ENCODE assay signal across 1 mouse cellular context in the genomic region with DNA sequence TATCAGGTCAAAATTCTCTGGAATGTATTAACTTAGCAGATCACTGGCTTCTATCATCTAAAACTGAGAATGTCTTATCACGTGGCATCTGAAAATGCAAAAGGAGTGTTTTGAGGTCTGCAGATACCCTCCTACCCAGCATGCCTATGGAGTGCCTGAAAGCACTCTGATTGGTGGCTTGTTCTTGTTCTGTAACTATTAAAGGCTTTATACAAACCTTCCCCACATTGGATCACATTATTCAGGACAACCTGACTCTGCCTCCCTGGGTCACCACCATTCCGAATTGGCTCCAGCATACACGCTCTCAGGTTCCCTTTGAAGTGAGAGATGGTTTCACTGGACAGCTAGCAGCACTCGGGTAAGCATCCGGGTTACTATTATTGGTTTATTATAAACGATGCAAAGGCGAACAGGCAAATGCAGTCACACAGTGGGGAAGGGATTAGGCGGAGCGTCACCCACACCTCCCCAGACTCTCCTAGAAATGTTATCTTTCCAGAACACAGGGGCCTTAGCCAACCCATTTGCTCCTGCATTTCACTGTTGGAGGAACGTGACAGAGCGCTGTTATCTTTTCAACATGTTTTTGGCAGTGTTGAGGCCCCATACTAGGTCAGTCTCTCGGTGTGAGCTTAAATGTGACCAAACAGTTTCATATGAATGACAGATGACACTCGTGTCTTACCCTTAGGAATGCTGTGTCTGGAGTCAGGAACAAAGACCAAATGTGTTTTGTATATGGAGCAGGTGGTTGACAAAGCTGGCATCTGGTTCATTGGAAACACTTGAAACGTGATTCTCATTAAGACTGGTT.
TF ChIP-seq lines count a peak whose summit lies in the region.

No protein-coding gene starts in this region.

TF ChIP-seq in MEL, 35 proteins besides CTCF, POLR2A, EP300 and RAD21 (continued from another document):
- TF ChIP-seq MEF2A (IDR thresholded peaks at IDR 0.05; ENCODE audit: extremely low read depth, insufficient replicate concordance, low read depth, low read length, poor library complexity, severe bottlenecking) (no peak; the same call in 1 of the 2 replicates), TCF12 (IDR thresholded peaks at IDR 0.05; ENCODE audit: low read depth, low read length) (peak; percentile 94), MXI1 (IDR thresholded peaks at IDR 0.05; ENCODE audit: low read depth, low read length) (peak; percentile 95), GABPA (IDR thresholded peaks at IDR 0.05; ENCODE audit: low read depth, low read length) (no peak), RCOR1 (IDR thresholded peaks at IDR 0.05; ENCODE audit: low read depth, low read length) (no peak; the same call in 1 of the 2 replicates), JUND (IDR thresholded peaks at IDR 0.05; ENCODE audit: low read depth, low read length) (no peak), TBP (IDR thresholded peaks at IDR 0.05; ENCODE audit: low read depth, low read length) (peak; percentile 82; the same call in 1 of the 2 replicates), ZC3H11A (IDR thresholded peaks at IDR 0.05; ENCODE audit: low read depth, low read length) (no peak), MYB (IDR thresholded peaks at IDR 0.05; ENCODE audit: low read depth, low read length) (peak; percentile 83), ZKSCAN1 (IDR thresholded peaks at IDR 0.05; ENCODE audit: low read depth, low read length) (no peak), ELF1 (IDR thresholded peaks at IDR 0.05; ENCODE audit: low read depth, low read length) (no peak), UBTF (IDR thresholded peaks at IDR 0.05; ENCODE audit: borderline replicate concordance, insufficient read depth, low read depth, low read length) (no peak), POLR2AphosphoS2 (IDR thresholded peaks at IDR 0.05; ENCODE audit: low read length) (peak; percentile 88), CHD1 (IDR thresholded peaks at IDR 0.05; ENCODE audit: low read depth, low read length) (peak; percentile 80; the same call in 1 of the 2 replicates), MAZ (IDR thresholded peaks at IDR 0.05; ENCODE audit: low read depth, low read length) (peak; percentile 45), BHLHE40 (IDR thresholded peaks at IDR 0.05; ENCODE audit: borderline replicate concordance, low read depth, low read length) (peak; percentile 100), GATA1 (IDR thresholded peaks at IDR 0.05; ENCODE audit: low read depth, low read length) (peak; percentile 93), MAFK (IDR thresholded peaks at IDR 0.05; ENCODE audit: borderline replicate concordance, low read depth, low read length) (0 out of 2 replicates have a peak, but pooled peaks have one; percentile 42), USF1 (IDR thresholded peaks at IDR 0.05; ENCODE audit: low read depth, low read length) (peak; percentile 67; the same call in 1 of the 2 replicates), SIN3A (IDR thresholded peaks at IDR 0.05; ENCODE audit: low read length) (peak; percentile 96), HCFC1 (IDR thresholded peaks at IDR 0.05; ENCODE audit: low read depth, low read length) (peak; percentile 54), NRF1 (IDR thresholded peaks at IDR 0.05; ENCODE audit: insufficient read depth, low read depth, low read length, poor library complexity, severe bottlenecking) (no peak), NELFE (IDR thresholded peaks at IDR 0.05; ENCODE audit: low read depth, low read length) (peak; percentile 55), ETS1 (IDR thresholded peaks at IDR 0.05; ENCODE audit: low read depth, low read length) (peak; percentile 94), POLR2AphosphoS5 (IDR thresholded peaks at IDR 0.05; ENCODE audit: borderline replicate concordance, low read depth, low read length) (peak; percentile 41; the same call in 1 of the 2 replicates), MAX (IDR thresholded peaks at IDR 0.05; ENCODE audit: low read length) (peak; percentile 92), KAT2A (conservative IDR thresholded peaks at IDR 0.05; ENCODE audit: low read depth, low read length) (no peak)
TF ChIP-seq in MEL: peak in this region for 21.
